Mouse (Mus musculus) macrophage (primary cell): ENCODE measurements at regions not wholly inside any gene's neighbourhood (a gene's known extent, or its start where the extent isn't known, plus 50 kb on each side); places are given as distances from the start of the nearest gene placed in this dataset.

Source experiments
- H3K27ac ChIP-seq: fragments of 350-480 bp; formaldehyde crosslinking; 2 replicates; pipeline ENCODE4 v1.9.0; 2021
- H3K36me3 ChIP-seq: fragments of 350-480 bp; formaldehyde crosslinking; 2 replicates; pipeline ENCODE4 v1.9.0; 2021; ENCODE audit errors: inconsistent target
- H3K4me3 ChIP-seq: fragments of 350-480 bp; formaldehyde crosslinking; 2 replicates; pipeline ENCODE4 v1.9.0; 2021; ENCODE audit errors: inconsistent target
- H3K79me2 ChIP-seq: fragments of 350-480 bp; formaldehyde crosslinking; 2 replicates; pipeline ENCODE4 v1.9.0; 2021; ENCODE audit errors: inconsistent target
- WGBS: methylation state at CpG from one replicate; pipeline ENCODE4 v1.1.7; 2026; ENCODE audit warnings: inconsistent platforms; ENCODE audit not compliant: missing documents; 5-methylcytosine and 5-hydroxymethylcytosine counted together

DNA sequence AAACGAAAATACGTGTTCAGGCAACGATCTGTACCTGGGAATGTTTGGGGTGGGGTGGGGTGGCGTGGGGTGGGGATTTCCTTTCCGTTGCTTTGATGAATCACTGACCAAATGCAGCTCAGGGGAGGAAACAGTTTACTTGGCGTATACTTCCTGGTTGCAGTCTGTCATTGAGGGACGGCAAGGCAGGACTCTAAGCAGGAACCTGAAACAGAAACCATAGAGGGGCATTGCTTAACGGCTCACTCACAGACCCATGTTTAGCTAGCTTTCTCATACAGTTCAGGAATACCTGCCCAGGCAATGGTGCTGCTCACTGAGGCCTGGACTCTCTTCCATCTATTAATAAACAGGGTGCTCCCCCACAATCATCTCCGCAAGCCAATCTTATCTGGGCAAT is 55.1 kb upstream of the Smox start:
- WGBS = 25% methylated on average over 9 of the region's 9 CpGs
- H3K79me2 ChIP-seq = no peaks in the 10 kb centered on the region
- H3K27ac ChIP-seq = peak overlapping the region; percentile 53
- no peaks in the 10 kb centered on the region for H3K36me3 ChIP-seq
- H3K4me3 ChIP-seq = no peak overlapping the region

DNA sequence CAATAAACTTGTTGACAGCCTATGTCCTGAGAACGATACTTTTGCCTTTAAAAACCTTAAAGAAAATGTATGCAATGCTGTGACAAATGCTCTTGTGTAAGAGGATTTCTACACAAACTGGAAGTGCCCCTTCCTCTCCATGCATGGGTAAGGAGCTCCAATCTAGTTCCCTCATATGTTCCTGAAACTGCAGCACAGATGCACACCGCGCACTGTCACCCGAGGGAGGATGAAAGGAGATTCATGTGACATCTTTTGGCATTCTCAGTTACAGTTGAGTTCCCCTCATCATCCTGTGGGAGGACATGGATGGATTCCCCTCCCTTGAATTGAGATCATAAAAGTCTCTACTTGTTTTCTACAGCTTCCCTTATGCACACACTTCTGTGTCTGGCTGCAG is 60.8 kb upstream of the Smox start:
- Histone ChIP-seq H3K4me3 (no peak overlapping the region), H3K36me3 (no peaks in the 10 kb centered on the region), H3K79me2 (no peaks in the 10 kb centered on the region), H3K27ac (peak overlapping the region; percentile 29)
- 7% methylated on average over 4 of the region's 4 CpGs for WGBS

DNA sequence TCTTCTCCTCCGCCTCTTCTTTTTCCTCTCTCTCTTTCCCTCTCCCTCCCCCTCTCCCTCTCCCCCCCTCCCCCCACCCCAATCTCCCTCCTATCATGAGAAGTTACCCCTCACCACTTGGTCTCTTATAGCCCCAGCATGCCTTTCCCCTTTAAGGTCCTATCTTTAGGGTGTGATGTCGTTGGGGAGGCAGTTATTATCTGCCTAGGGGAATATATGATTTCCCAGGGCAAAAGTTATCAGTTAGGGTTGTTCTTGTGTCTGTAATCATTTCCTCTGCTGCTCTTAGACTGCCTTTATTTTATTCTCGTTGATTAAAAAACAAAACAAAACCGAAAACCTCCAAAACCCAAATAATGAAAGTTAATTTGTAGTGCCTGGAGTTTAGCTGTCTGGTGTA is 63.2 kb upstream of the Smox start:
- 84% methylated on average over 3 of the region's 4 CpGs for WGBS
- Histone ChIP-seq H3K79me2 (no peaks in the 10 kb centered on the region), H3K36me3 (no peaks in the 10 kb centered on the region), H3K4me3 (no peak overlapping the region), H3K27ac (no peak overlapping the region)

DNA sequence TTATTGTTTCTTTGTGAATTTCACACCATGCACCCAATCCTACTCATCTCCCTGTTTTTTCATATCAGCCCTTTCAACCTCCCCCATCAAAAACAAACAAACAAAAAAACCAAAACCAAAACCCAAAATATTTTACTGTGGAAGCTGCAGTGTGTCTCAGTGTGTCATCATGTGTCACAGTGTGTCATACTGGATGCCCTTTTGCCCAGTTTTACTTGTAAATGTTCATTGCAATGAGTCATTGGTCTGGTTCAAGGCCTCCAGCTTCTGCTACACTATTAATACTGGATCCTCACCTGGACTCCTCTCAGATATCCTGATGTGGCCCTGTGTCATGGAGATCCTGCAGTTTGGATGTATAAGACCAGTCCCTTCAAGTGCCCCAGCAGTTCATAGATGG is 64.4 kb upstream of the Smox start:
- H3K4me3 ChIP-seq = no peak overlapping the region
- H3K79me2 ChIP-seq = no peaks in the 10 kb centered on the region
- peak overlapping the region; percentile 7 for H3K27ac ChIP-seq
- H3K36me3 ChIP-seq = no peaks in the 10 kb centered on the region

DNA sequence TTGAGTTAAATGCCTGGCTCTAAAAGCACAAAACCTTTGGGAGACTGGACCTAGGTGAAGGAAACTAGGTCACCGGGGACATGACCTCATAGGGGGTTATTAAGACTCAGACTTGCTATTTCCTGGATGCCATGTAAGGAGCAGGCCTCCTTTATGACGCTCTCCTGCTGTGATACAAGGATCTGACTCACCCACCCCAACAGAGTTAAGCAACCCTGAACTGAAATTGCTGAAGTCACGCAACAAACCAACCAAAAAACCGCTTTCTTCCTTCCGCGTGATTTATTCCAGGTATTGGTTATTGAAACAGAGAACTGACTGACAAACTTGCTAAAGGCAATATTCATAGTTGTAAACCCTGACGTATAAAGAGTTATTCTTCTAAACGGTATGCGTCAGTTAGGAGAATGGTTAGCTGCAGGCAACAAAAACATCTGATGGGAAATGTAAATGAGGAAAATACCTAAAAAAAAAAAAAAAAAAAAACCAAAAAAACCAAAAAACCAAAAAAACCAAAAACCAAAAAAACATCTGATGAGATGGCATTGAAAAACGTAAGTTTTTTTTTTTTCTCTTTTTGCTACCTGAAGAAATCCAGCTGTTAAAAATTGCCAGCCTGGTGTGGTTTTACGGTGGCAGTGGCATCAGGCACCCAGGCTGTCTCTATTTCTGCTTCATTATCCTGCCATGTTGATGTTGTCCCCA is 67.5 kb upstream of the Smox start:
- WGBS = 32% methylated on average over 10 of the region's 11 CpGs
- H3K4me3 ChIP-seq = peak overlapping the region; percentile 45; the same call in 1 of the 2 replicates
- no peaks in the 10 kb centered on the region for H3K79me2 ChIP-seq
- H3K27ac ChIP-seq = peak overlapping the region; percentile 85
- no peaks in the 10 kb centered on the region for H3K36me3 ChIP-seq

DNA sequence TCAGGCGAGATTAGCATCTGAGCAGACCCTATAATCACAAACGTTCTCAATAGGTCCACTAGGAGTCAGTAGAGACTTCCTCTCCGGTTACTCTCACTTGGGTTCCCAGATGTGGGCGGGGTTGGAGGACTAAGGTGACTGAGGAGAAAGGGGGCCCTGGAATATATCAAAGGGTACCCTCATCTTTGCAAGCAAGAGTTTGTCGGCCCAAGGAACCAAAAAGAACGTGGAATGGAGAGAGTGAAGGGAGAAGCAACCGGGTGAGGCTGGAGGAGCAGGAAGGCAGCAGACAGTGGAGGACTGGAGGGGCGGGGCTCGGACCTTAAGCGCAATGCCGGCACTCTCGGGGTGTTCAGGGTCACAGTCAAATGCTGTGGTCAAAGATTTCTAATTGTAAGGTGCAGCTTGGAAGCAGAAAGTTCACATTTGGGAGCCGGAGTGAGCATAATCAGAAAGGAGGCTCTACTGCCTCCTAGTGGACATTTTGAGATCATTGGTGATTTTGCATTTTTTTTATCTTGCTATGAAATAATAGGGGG is 68.3 kb upstream of the Smox start:
- WGBS = under 1% methylated on average over 13 of the region's 13 CpGs
- peak overlapping the region; percentile 85 for H3K27ac ChIP-seq

DNA sequence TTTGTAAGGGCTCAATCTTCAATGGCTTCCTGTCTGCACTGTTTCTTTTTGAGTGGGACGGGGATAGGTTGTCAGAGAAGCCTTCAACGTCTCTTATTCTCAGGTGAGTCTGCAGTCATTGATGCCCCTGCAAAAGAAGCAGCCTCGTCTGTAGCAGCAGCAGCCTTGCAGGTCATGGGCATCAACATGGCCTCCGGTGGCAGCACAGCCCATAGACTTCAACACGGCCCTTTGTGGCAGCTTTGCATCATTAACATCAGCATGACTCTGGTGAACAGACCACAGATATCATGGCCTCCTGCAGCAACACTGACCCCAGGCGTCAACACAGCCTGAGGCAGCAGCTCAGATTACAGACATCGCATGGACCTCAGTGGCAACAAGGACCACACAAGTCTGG is 65.4 kb upstream of the Rnf24 start:
- H3K79me2 ChIP-seq = no peaks in the 10 kb centered on the region

More for the DNA sequence above, 68.3 kb upstream of the Smox start:
- H3K79me2 ChIP-seq = no peaks in the 10 kb centered on the region
- no peaks in the 10 kb centered on the region for H3K36me3 ChIP-seq
- H3K4me3 ChIP-seq = peak overlapping the region; percentile 45

DNA sequence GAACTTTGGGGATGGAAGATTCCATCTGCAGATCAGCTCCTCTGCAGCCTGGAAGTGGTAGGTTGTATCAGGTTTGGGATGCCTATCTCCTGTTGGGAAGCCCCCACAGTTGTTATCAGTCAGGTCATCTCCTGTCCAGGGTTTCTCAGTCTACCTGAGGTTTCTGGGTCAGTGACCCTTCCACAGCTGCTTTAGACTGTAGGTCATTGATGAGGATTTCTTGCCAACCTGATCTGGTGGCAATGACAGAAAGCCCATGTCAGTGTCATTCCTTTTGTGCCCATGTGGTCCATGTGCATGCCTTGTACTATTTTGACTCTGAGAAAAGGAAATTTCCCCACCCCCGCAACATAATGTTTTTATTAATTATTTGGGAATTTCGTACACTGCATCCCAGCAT is 64.8 kb upstream of the Rnf24 start:
- Histone ChIP-seq H3K27ac (no peak overlapping the region), H3K36me3 (no peaks in the 10 kb centered on the region), H3K79me2 (no peaks in the 10 kb centered on the region), H3K4me3 (no peak overlapping the region)
- WGBS = 79% methylated on average over 2 of the region's 2 CpGs

More for the DNA sequence above, 65.4 kb upstream of the Rnf24 start:
- no peaks in the 10 kb centered on the region for H3K36me3 ChIP-seq
- H3K27ac ChIP-seq = no peak overlapping the region
- 93% methylated on average over 7 of the region's 7 CpGs for WGBS
- H3K4me3 ChIP-seq = no peak overlapping the region

DNA sequence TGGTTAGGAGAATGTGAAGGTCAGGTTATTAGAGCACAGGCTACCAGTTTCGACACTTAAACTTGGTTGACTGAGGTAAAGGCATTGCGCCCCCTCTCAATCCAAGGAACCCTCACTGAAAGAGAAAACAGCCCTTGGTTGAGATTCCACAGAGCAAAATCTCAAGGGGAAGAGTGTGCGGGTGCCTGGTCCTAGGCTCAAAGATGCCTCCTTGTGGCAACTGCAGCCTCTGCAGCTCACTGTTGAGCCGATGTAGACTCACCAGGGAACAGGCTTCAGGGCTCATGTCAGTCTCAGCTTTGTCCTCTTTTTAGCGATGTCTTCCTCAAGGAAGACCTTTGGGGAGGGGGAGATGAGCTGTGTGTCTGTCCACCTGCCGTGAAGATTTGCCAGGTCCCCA is 63.8 kb upstream of the Rnf24 start:
- Histone ChIP-seq H3K36me3 (no peaks in the 10 kb centered on the region), H3K4me3 (no peak overlapping the region), H3K79me2 (no peaks in the 10 kb centered on the region), H3K27ac (no peak overlapping the region)
- WGBS = 26% methylated on average over 6 of the region's 6 CpGs

DNA sequence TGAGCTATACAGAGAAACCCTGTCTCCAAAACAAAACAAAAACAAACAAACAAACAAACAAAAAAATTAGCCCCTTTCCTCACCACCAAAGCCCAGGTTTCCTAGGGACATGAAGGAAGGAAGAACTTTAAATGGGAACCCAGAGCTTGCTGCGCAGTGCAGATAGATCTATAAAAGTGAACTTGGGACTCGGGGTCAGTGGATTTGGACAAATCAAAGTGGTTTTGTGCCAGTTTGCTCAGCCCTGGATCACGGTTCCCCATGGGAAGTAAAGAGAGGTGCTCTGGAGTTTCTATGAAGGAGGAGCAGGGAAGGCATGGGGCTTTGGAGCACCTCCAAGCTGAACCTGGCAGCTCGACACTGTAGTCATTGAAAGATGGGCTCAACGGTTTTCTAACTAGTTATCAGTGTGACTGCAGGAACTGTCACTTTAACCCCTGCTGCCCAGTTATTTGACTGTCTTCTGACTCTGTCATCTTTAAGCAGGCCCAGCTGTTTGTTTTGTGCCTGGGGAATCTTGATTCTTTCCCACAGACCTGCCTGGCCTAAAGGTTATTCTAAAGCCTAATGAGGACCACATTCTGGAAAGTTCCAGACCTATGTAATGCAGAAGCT is 58.3 kb upstream of the Rnf24 start:
- Histone ChIP-seq H3K36me3 (no peaks in the 10 kb centered on the region), H3K4me3 (no peak overlapping the region), H3K27ac (no peak overlapping the region), H3K79me2 (no peaks in the 10 kb centered on the region)
- 85% methylated on average over 5 of the region's 5 CpGs for WGBS

DNA sequence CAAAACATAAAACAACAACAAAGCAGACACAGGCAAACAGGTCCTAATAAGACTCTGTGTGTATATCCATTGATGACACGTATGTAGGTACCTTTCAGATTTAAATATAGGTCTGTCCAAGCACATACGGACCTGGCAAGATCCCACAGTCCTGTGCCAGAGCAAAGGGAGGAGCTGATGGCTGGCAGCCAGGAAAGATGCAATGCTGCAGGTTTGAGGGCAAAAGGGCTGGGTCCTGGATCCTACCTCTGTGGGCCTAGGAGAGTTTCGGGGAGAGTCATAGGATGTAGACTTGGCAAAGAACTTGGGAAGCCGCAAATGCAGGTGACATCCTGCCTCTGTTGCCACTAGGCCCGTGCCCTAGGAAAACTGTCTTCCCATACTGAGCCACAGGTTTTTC is 54.6 kb upstream of the Rnf24 start:
- H3K36me3 ChIP-seq = no peaks in the 10 kb centered on the region
- no peak overlapping the region for H3K4me3 ChIP-seq
- no peaks in the 10 kb centered on the region for H3K79me2 ChIP-seq
- H3K27ac ChIP-seq = no peak overlapping the region
- 90% methylated on average over 5 of the region's 5 CpGs for WGBS

DNA sequence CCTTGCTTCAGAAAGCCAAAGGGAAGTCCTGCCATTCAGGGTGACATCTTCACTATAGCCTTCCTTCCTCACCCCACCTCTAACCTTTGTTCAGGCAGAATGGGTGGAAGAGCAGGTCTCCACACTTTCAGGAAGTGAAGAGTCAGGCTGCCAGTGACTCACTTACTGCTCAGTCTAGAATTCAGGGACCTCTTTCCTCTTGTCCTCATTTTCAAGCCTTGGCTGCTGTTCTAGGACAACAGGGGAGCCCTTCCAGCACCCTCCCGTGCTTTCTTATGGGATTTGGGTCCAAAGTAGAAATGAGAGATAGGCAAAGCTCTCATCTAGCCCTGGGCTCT is 51.5 kb upstream of the Rnf24 start:
- no peaks in the 10 kb centered on the region for H3K79me2 ChIP-seq
- 71% methylated on average over 1 of the region's 1 CpGs for WGBS
- H3K27ac ChIP-seq = no peak overlapping the region

DNA sequence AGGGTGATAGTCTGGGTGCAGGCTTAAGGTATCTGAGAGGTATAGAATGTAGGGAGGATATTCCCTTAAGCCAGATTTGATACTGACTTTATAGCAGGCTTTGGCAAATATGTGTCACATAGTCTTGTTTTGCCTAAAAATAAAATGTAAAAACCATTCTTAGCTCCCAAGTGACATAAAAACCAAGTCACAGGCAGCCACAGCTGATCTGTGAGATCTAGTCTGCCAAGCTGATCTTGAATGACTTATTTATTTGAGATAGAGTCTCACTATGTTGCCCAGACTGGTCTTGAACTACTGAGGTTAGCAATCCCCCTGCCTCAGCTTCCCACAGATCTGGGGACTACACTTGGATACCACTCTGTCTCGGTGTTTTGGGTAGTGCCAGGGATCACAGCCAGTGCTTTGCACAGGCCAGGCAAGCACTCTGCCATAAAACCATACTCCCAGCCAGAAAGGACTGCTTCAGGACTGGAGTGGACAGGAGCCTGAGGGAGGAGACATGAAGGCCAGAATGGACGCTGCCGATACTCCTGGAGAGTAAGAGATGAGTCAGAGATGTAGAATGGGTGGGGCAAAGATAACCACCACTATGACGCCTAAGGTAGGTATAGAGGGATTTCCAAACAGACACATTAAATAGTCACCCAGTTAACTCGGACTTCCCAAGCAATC is 51.0 kb upstream of the Rnf24 start:
- Histone ChIP-seq H3K79me2 (no peaks in the 10 kb centered on the region), H3K27ac (no peak overlapping the region)
- 89% methylated on average over 5 of the region's 5 CpGs for WGBS

More for the DNA sequence above, 51.5 kb upstream of the Rnf24 start:
- H3K36me3 ChIP-seq = no peaks in the 10 kb centered on the region
- H3K4me3 ChIP-seq = no peak overlapping the region

More for the DNA sequence above, 51.0 kb upstream of the Rnf24 start:
- H3K36me3 ChIP-seq = no peaks in the 10 kb centered on the region
- H3K4me3 ChIP-seq = no peak overlapping the region
